Mouse (Mus musculus) gastrocnemius, adult 18-20 months (tissue): Measurements from ENCODE around the gene Odf3l2. TPM values are rescaled to one million over a fixed set of nuclear protein-coding genes. Genes with fewer than 3 reads are reported as not detected.

Experiments
- DNase-seq: peaks from one replicate; pipeline ENCODE4 v3.0.0; 2021; ENCODE audit warnings: low spot score
- total RNA-seq, 2 experiments: library from RNA; stranded (reverse); gene quantifications; 2 replicates each; pipeline ENCODE4 v1.2.3; 2021

Gene Odf3l2
- total RNA-seq, 2 experiments from 2014 or later = 42.1 to 178 TPM

DNA sequence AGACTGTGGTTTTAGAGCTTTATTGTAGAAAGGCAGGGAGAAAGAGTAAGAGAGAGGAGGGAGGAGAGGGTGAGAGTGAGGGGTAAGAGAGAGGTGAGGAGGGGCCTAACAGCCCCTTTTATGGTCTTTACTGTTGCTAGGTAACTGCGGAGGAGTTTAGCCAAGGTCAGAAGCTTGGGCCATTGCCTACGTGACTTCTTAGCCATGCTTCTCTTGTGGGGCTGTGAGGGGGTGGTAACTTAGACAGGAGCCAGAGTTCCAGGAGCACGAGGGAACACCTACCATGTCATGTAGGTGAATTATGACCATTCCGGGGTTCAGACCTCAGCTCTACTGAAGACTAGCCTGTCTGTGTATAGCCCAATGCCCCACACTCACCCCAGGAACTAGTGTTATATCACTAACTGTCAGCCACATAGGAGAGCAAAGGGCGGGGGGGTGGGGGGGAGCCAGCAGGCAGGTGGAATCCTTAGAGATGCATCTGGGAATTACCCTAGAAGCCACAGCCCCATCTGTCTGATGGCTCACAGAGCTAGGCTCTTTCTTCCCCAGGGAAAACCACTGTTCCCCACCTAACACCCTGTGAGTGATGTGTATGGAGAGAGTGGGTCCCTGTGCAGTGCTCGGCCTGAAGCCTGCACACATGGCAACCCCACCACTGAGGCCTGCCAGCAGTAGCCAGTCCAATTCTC lies 26.0 kb upstream of the Odf3l2 start:
- no peak for DNase-seq

DNA sequence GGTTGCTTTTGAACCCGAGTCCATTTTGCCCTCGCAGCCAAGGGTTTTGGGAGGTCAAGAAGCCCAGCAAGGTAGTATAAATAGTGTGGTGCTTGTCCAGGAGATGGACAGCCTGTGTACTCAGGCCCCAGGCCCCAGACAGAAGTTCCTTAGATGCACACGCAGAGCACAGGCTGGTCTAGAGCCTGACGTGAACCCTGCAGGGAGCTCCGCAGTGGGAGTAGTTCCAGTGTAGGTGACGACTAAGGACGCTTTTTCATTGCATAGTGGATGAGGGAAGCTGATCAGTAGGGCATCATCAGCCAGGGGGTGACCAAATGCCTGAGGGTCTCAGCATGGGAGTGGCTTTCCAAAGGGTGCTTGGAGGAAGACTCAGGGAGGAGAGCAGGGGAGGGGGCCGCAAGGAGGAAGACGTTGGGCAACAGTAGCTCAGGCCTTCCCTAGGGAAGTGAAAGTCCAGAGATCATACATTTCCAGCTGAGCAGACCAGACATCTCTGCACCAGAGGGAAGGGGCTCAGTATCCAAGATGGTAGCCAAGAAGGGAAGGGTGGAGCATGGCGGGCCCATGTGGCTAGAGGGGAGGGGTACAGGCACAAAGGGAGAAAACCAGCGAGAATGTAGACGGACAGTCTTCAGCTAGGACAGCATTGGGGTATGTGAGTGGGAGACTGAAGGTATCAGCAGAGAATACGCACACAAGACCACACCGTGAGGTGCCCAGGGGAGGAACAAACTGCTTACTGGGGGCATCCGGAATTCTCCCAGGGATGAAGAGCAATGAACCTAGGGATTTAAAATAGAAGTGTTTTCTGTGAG lies 24.7 kb upstream of the Odf3l2 start:
- DNase-seq = no peak

DNA sequence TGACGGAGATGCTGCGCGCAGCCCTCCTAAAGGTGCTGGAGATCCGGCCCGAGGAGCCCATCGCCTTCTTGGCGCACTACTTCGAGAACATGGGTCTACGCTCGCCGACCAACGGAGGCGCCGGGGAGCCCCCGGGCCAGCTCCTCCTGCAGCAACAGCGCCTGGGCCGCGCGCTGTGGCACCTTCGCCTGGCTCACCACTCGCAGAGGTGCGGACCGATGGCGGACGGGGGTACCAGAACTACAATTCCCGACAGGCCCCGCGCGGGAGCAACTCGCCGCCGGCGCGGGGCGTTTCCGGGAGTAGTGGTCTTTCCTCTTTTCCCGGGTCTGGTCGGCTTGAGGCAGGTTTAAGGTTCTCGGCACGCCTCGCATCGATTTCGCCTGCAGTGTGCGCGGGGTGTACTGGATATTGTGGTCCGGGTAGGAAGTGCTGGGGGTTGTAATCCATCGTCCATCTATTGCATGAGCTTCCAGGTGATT lies 24.1 kb upstream of the Odf3l2 start:
- peak; percentile 71 for DNase-seq

DNA sequence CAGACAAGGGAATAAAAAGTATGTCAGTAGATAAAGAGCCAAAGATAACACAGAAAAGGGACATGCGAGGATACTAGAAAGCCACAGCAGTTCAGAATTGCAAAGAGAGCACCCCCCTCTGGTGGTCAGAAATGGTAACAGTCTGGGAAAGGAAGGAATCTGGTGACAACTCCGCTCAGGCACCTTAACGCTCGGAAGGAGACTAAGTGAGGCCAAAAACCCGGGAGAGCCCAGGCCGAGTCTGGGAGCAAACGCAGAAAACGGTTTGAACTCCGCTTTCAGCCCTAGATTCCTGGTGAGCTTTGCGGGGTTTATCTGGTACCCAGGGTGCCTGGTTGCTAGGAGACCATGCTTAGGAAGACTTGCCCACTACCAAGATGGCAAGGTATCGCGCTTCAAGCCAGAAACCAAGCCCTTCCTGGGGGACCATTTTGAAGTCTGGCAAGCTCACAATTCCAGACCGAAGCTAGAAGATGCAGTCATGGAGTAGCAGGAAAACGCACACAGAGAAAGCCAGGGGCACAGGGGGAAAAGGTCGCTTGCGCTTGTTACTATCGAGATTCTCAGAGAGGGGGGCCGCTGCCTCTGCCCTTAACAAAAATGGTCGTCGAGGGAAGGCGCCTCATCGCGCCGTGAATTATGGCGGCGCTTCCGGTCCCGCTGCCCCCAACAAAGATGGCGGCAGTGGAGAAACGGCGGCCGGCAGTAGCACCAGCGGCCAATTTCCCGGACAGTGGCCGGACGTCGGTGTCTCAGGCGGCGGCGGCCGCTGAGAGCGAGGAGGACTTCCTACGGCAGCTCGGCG lies 23.4 kb upstream of the Odf3l2 start, which contains the start of gene Tpgs1:
Tpgs1 (plus strand) TSS at position 599 of the 805 bp plus-strand sequence.
- DNase-seq = peak; percentile 93

DNA sequence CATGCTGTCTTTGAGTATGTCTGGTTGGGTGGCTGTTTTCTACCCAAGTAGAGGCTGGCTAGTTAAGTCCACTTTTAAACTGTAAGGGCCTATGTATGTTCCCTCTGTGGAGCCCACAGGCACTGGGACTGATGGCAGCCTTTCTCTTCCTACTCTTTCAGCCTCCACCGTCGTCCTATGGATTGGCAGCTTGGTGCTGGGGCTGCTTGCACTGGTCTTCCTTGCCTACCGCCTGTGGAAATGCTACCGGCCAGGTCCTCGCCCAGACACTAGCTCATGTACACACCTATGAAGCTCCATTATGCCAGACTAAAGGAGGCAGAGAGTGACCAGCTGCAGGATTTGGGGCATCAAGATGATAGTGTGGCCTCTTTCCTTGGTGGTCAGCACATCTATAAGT lies 22.5 kb upstream of the Odf3l2 start:
- no peak for DNase-seq

GRCm38 (mm10) chr10:79666493-79666892 lies 21.0 kb upstream of the Odf3l2 start:
- DNase-seq = no peak

GRCm38 (mm10) chr10:79665051-79665450 lies 19.5 kb upstream of the Odf3l2 start:
- no peak for DNase-seq

- peak; percentile 65 for DNase-seq
Observed at GRCm38 (mm10) chr10:79664131-79664665, 18.7 kb upstream of the Odf3l2 start, which contains the start of gene Madcam1. Madcam1 (plus strand) TSS chr10:79664559.

DNA sequence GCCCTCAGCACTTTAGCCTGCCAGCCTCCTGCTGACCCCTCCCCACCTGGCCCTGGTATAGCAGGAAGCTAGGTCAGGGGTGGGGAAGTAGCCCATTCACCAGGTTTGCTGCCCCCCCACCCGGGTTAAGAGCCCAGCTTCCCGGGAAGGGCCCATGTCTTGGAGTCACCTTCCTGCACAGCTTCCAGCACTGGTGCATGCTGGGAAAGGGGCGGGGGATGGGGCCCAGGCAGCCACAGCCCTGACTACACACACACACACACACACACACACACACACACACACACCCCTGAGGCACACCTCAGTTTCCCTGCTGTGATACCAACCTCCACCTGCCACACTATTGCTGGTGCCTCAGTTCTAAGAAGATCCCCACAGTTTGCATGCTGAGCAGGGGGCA lies 16.3 kb upstream of the Odf3l2 start:
- DNase-seq = no peak

GRCm38 (mm10) chr10:79660298-79660697 lies 14.8 kb upstream of the Odf3l2 start:
- no peak for DNase-seq

DNA sequence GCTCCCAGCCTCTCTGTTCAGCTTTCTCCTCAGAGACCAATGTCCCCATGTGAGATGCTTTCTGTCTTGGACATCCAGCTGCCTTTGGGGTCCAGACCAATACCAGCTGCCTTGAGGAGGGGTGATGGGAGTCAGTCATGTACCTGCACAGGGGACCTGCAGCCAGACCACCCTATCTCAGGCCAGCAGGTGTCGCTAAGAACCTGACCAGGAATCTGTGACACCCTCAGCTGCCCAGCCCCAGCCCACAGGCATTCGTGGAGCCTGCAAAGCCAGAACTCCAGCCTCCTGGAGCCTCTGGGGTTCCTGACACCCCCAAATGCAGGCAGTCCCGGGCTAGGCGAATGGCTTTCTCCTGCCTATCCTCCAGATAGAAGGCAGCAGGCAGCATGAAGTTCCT lies 13.3 kb upstream of the Odf3l2 start:
- no peak for DNase-seq

- DNase-seq = no peak
Observed at GRCm38 (mm10) chr10:79654946-79655395, 9.4 kb upstream of the Odf3l2 start.

- DNase-seq = peak; percentile 79
Observed at GRCm38 (mm10) chr10:79652789-79653188, 7.3 kb upstream of the Odf3l2 start.

DNA sequence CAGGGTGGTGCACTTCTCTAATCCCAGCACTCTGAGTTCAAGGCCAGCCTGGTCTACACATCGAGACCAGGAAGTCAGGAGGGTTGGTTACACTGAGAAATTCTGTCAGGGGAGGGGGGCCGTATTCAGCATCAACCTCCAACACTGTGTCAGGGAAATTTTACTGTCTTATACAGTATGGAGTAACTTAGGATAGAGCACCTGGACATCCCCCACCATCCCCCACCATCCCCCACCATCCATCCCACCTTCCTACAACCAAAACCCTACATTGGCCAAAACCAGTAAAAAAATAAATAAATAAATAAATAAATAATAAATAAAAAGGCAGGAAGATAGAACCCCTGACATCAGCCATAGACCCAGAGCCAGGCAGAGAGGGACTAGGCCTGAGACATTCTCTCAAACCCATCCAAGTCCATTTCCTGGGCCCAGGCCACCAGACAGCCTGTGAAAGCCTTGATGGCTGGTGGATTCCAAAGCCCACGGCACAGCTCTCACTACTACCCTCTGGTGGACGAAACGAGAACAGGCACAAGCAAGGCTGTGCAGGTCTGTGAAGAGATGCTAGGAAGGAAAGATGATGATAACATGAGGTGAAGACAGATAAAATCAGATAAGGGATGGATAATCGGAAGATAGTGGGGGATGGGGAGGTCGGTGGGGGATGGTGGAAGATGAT lies 3.7 kb upstream of the Odf3l2 start:
- DNase-seq = peak; percentile 83

DNA sequence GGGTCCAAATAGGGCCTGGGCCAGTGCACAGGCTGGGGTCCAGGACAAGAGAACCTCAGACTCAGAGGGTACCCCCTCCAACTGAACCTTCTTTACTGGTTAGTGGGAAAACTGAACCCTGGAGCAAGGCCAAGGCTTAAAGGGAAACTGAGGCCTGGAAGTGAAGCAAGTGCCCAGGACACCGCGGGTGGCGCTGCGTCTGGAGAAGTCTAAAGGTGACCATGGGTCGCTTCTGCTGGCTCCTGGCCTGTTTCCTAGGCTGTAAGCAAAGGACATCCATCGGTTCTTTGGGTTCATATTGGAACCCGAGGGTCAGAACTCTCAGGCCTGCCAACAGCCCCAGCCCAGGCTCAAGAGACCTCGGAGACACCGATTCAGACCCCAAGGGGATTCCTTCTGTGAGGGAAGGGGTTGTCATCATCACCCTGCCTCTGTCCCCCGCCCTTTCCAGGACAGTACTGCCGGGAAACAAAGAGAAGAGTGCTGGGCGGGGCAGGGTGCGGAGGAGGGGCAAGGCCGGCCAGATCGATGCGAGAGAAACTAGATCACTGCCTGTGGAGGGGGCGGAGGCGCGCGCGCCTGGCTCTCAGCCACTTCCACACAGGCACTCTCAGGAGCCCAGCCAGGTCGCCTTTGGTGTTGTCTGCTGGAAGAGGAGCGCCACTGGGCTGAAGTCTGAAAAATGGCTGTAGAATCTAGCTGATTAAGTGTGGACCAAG lies 6.9 kb downstream of the Odf3l2 start:
- DNase-seq = peak; percentile 67

GRCm38 (mm10) chr10:79637128-79638110 lies 8.1 kb downstream of the Odf3l2 start, which contains the start of gene Shc2:
Shc2 (minus strand) TSS chr10:79637918.
- peak; percentile 44 for DNase-seq

DNA sequence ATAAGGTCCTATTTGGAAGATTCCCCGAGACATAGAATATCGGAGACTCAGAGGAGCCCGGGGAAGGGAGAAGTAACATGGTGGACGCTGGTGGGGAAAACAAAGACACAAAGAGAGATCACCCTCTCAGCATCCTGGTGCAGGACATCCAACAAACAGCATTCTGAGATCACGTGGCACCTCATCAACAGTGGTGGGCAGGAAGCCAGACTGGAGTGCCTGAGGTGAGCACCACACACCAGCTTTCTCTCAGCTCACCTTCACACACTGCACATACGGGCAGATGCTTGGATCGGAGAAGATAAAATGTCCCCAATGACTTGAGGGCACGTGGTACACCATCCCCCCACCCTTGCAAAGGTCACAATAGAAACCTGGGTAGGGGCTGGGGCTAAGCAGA lies 9.3 kb downstream of the Odf3l2 start:
- no peak for DNase-seq

- no peak for DNase-seq
Observed at GRCm38 (mm10) chr10:79633006-79633777, 12.3 kb downstream of the Odf3l2 start.
